Mouse (Mus musculus) T-helper 1 cell (primary cell): ENCODE measurements around the gene Nme3.

ENCODE experiments used
- in situ Hi-C: fragments of 300-600 bp; cut with MboI, MseI; formaldehyde crosslinking; loops from one replicate; pipeline ENCODE4 v1.15.1; 2025; ENCODE audit warnings: high pct_unique_total_duplicates

Nme3 gene

GRCm38 (mm10) chr17:24878531-24878930, 17.8 kb upstream of the Nme3 start:
- in situ Hi-C loops: no loop called here

GRCm38 (mm10) chr17:24881738-24882440, 14.4 kb upstream of the Nme3 start:
- in situ Hi-C loops: no loop called here

- in situ Hi-C loops: no loop called here
Measured at GRCm38 (mm10) chr17:24884391-24884790, 11.9 kb upstream of the Nme3 start.

GRCm38 (mm10) chr17:24885356-24886133, 10.8 kb upstream of the Nme3 start:
- in situ Hi-C loops: loop anchor here (5.0 kb wide), 1 partner anchor 38 kb away; no protein-coding TSS in a partner anchor

- in situ Hi-C loops: loop anchor here (5.0 kb wide), 1 partner anchor 39 kb away; no protein-coding TSS in a partner anchor
Measured at GRCm38 (mm10) chr17:24886134-24886931, 10.0 kb upstream of the Nme3 start, which contains the start of the genes Nubp2 and Spsb3. Gene Nubp2 (minus strand): TSS chr17:24886349. Gene Spsb3 (plus strand): TSS chr17:24886643.

GRCm38 (mm10) chr17:24886932-24887271, 9.4 kb upstream of the Nme3 start:
- in situ Hi-C loops: loop anchor here (5.0 kb wide), 1 partner anchor 40 kb away; no protein-coding TSS in a partner anchor

GRCm38 (mm10) chr17:24887291-24888080, 8.8 kb upstream of the Nme3 start:
- in situ Hi-C loops: loop anchor here (5.0 kb wide), 1 partner anchor 40 kb away; no protein-coding TSS in a partner anchor

GRCm38 (mm10) chr17:24888862-24889261, 7.4 kb upstream of the Nme3 start:
- in situ Hi-C loops: loop anchor here (5.0 kb wide), 1 partner anchor 42 kb away; no protein-coding TSS in a partner anchor

GRCm38 (mm10) chr17:24890151-24891092, 5.9 kb upstream of the Nme3 start:
- in situ Hi-C loops: no loop called here

- in situ Hi-C loops: no loop called here
Measured at GRCm38 (mm10) chr17:24891321-24891720, 5.0 kb upstream of the Nme3 start.

- in situ Hi-C loops: no loop called here
Measured at GRCm38 (mm10) chr17:24892785-24893184, 3.5 kb upstream of the Nme3 start.

- in situ Hi-C loops: no loop called here
Measured at GRCm38 (mm10) chr17:24893276-24893675, 3.0 kb upstream of the Nme3 start.

GRCm38 (mm10) chr17:24894061-24894994, 2.0 kb upstream of the Nme3 start:
- in situ Hi-C loops: no loop called here

- in situ Hi-C loops: no loop called here
Measured at GRCm38 (mm10) chr17:24894995-24895547, 1.2 kb upstream of the Nme3 start, which contains the start of the genes Eme2 and Mrps34. Gene Eme2 (minus strand): TSS chr17:24895087. Gene Mrps34 (plus strand): TSS chr17:24895116.

GRCm38 (mm10) chr17:24895571-24896240, 594 bp upstream of the Nme3 start:
- in situ Hi-C loops: no loop called here

GRCm38 (mm10) chr17:24896993-24897269, 631 bp downstream of the Nme3 start:
- in situ Hi-C loops: no loop called here

- in situ Hi-C loops: no loop called here
Measured at GRCm38 (mm10) chr17:24897600-24897999, 1.3 kb downstream of the Nme3 start.
